Mouse (Mus musculus) bone marrow, adult 2 months (tissue): ENCODE data around the gene Nat8. TPM values are rescaled to one million over a fixed set of nuclear protein-coding genes. Genes with fewer than 3 reads are reported as not detected.
"Not testable (repeated sequence)": the region's sequence is repeated elsewhere in the genome, so short reads cannot be mapped to it uniquely, and the experiment has no call there.

Source experiments
- H3K27ac ChIP-seq: fragments of 200-500 bp; 2 replicates; pipeline ENCODE4 v1.5.1; 2012; ENCODE audit warnings: low read depth, mild to moderate bottlenecking, control low read depth, inconsistent platforms, low read length; ENCODE audit not compliant: control insufficient read depth, poor library complexity, insufficient read depth
- H3K4me1 ChIP-seq: fragments of 200-500 bp; 2 replicates; pipeline ENCODE4 v1.6.1; 2011; ENCODE audit warnings: low read length; ENCODE audit not compliant: control insufficient read depth, insufficient read depth
- H3K4me3 ChIP-seq: fragments of 200-500 bp; replicated peaks from 2 replicates; pipeline ENCODE3; 2011; ENCODE audit warnings: mild to moderate bottlenecking, low read depth, low read length, control low read depth; ENCODE audit not compliant: control insufficient read depth
- CTCF ChIP-seq: fragments of 200-500 bp; IDR thresholded peaks from 2 replicates; pipeline ENCODE4 v1.5.1; 2011; ENCODE audit warnings: low read length, control low read depth; ENCODE audit not compliant: control insufficient read depth, insufficient read depth
- POLR2A ChIP-seq: fragments of 200-500 bp; IDR thresholded peaks from 2 replicates; pipeline ENCODE4 v1.6.1; 2011; ENCODE audit warnings: low read depth, mild to moderate bottlenecking, control low read depth, low read length, borderline replicate concordance; ENCODE audit not compliant: control insufficient read depth
- WGBS: fragments of 180-500 bp; shearing (Covaris S2); methylation state at CpG from one replicate; pipeline ENCODE4 v1.1.7; 2018; 5-methylcytosine and 5-hydroxymethylcytosine counted together
- polyA plus RNA-seq: library from polyadenylated mRNA; stranded (reverse); fragments of >200 nt; gene quantifications from 2 replicates; pipeline ENCODE4 v1.2.4, GENCODE M21; 2011; ENCODE audit warnings: low replicate concordance; ENCODE audit not compliant: missing spikeins, insufficient read depth, insufficient read length

Gene Nat8
- polyA plus RNA-seq, 1 experiment: 2.0 TPM

- 73% methylated on average over 4 of the region's 4 CpGs for WGBS
- no peak for TF ChIP-seq CTCF
- TF ChIP-seq POLR2A: no peak
These were observed 9.6 kb downstream of the Nat8 start for GRCm38 (mm10) chr6:85822286-85822685.

GRCm38 (mm10) chr6:85820837-85821236, 11.0 kb downstream of the Nat8 start, which contains the start of the genes Nat8f6 and Nat8f5:
Gene Nat8f6 (minus strand): TSS chr6:85820954.
Gene Nat8f5 (minus strand): TSS chr6:85820972.
- Histone ChIP-seq H3K4me1 (no peaks in the 10 kb centered on the region), H3K27ac (no peak within 1 kb of the TSS), H3K4me3 (no peak within 1 kb of the TSS)
- TF ChIP-seq CTCF (no peak), POLR2A (no peak)
- 81% methylated on average over 5 of the region's 5 CpGs for WGBS

More at GRCm38 (mm10) chr6:85822286-85822685, 9.6 kb downstream of the Nat8 start:
- Histone ChIP-seq H3K4me3 (no peak overlapping the region), H3K27ac (no peak overlapping the region), H3K4me1 (no peaks in the 10 kb centered on the region)

GRCm38 (mm10) chr6:85818338-85818737, 13.5 kb downstream of the Nat8 start:
- TF ChIP-seq CTCF (no peak), POLR2A (no peak)
- H3K27ac ChIP-seq: no peak overlapping the region
- no peaks in the 10 kb centered on the region for H3K4me1 ChIP-seq
- WGBS: 64% methylated on average over 1 of the region's 1 CpGs
- H3K4me3 ChIP-seq: no peak overlapping the region

GRCm38 (mm10) chr6:85813339-85813738, 18.5 kb downstream of the Nat8 start:
- no peak overlapping the region for H3K27ac ChIP-seq
- 77% methylated on average over 2 of the region's 2 CpGs for WGBS
- no peak for TF ChIP-seq POLR2A
- TF ChIP-seq CTCF: no peak
- H3K4me1 ChIP-seq: no peaks in the 10 kb centered on the region
- no peak overlapping the region for H3K4me3 ChIP-seq

GRCm38 (mm10) chr6:85810942-85811537, 20.8 kb downstream of the Nat8 start:
- not testable (repeated sequence) for H3K27ac ChIP-seq, H3K4me1 ChIP-seq, H3K4me3 ChIP-seq
- WGBS: 62% methylated on average over 3 of the region's 3 CpGs

GRCm38 (mm10) chr6:85810514-85810913, 21.4 kb downstream of the Nat8 start:
- not testable (repeated sequence) for H3K27ac ChIP-seq, H3K4me3 ChIP-seq, H3K4me1 ChIP-seq
- 86% methylated on average over 3 of the region's 3 CpGs for WGBS

- H3K27ac ChIP-seq, H3K4me1 ChIP-seq, H3K4me3 ChIP-seq: not testable (repeated sequence)
- 63% methylated on average over 3 of the region's 3 CpGs for WGBS
These were observed 22.1 kb downstream of the Nat8 start for GRCm38 (mm10) chr6:85809784-85810183.

GRCm38 (mm10) chr6:85803180-85803579, 28.7 kb downstream of the Nat8 start:
- not testable (repeated sequence) for H3K27ac ChIP-seq, H3K4me3 ChIP-seq, H3K4me1 ChIP-seq
- WGBS: 57% methylated on average over 5 of the region's 5 CpGs

Other genes with a start within 250 kb of the Nat8 start
- 4.3 and 4.8 TPM in 2 replicates for gene Alms1, start 244.6 kb downstream of the Nat8 start, polyA plus RNA-seq
- gene Nat8f7, start 118.9 kb downstream of the Nat8 start, polyA plus RNA-seq: not detected in 2 replicates
- gene Nat8f3, start 66.3 kb downstream of the Nat8 start, polyA plus RNA-seq: not detected in 2 replicates
- not detected in 2 replicates for gene Nat8f6, start 11.1 kb downstream of the Nat8 start, polyA plus RNA-seq
- not detected in 2 replicates for gene Nat8f5, start 11.1 kb downstream of the Nat8 start, polyA plus RNA-seq
- 1.4 TPM in 1 of 2 replicates, not detected in the other for gene Nat8f2, start 37.1 kb upstream of the Nat8 start, polyA plus RNA-seq
- 0.75 and 1.1 TPM in 2 replicates for gene Nat8f4, start 72.8 kb upstream of the Nat8 start, polyA plus RNA-seq
- 8.9 and 10.1 TPM in 2 replicates for gene Tprkb, start 79.8 kb upstream of the Nat8 start, polyA plus RNA-seq
- gene Nat8f1, start 83.6 kb upstream of the Nat8 start, polyA plus RNA-seq: 1.3 and 24.1 TPM in 2 replicates
- gene Dusp11, start 129.6 kb upstream of the Nat8 start, polyA plus RNA-seq: 36.6 and 50.6 TPM in 2 replicates
- gene Figla, start 184.1 kb upstream of the Nat8 start, polyA plus RNA-seq: not detected in 2 replicates
- 87.6 and 91.8 TPM in 2 replicates for gene Add2, start 196.6 kb upstream of the Nat8 start, polyA plus RNA-seq